Mouse (Mus musculus): ENCODE measurements at regions not wholly inside any gene's neighbourhood (a gene's known extent, or its start where the extent isn't known, plus 50 kb on each side); places are given as distances from the start of the nearest gene placed in this dataset.

DNA sequence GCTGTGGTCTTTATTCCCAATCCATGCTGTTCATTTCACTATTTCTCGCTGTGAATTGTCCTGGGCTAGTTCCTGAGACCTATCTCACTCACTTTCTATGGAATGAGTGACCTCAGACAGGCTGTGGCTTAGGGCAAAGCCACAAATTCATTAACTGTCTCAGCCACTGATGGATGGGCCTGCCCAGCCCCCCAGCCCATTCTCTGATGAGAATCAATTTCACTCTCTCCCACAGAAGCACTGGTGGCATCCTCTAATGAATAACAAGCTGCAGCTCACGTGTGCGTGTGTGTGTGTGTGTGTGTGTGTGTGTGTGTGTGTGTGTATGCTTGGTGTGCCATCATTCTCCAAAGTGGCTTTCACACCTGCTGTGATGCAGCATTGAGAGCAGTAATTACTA lies 2149.3 kb upstream of the Lrrc6 start:
- no peak for TF ChIP-seq ZC3H11A (IDR thresholded peaks at IDR 0.05; ENCODE audit: borderline replicate concordance, low read depth, low read length)
- no peak for TF ChIP-seq MAFK (IDR thresholded peaks at IDR 0.05; ENCODE audit: insufficient read depth, low read depth, low read length)
- TF ChIP-seq CHD2 (IDR thresholded peaks at IDR 0.05; ENCODE audit: low read depth, low read length), result no peak
